Mouse (Mus musculus): Measurements from ENCODE around the gene Ap3m1. TPM values are rescaled to one million over a fixed set of nuclear protein-coding genes. Genes with fewer than 3 reads are reported as not detected.

Ap3m1 gene
- polyA plus RNA-seq, 1 experiment from 2014 or later, result 72.3 TPM

DNA sequence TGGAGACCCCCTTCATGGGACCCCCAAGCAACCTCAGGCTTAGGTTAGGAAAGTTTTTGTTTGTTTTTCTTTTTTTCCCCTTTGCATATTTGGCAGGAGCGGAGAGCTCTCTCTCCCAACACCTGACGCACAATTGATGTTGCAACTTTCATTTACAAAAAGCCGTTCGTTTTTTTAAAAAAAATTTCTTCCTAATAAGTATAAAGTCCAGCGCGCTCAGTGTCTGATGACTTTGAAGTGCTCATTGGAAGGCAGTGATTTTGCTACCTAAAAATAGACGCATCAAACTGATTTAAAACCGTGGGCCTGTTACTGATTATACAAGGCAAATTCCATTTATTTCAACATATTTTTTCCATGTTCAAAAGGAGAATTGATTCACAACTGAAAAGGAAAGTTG, 843 bp upstream of the Ap3m1 start:
- peaks cover 0 to 22% of the 10 kb centered on the region in 2 experiments; a peak in 2 of 4 replicates for H3K4me1 ChIP-seq (ENCODE audit: control insufficient read depth in 2 of 2, insufficient read depth in 2 of 2, low read length in 2 of 2)

DNA sequence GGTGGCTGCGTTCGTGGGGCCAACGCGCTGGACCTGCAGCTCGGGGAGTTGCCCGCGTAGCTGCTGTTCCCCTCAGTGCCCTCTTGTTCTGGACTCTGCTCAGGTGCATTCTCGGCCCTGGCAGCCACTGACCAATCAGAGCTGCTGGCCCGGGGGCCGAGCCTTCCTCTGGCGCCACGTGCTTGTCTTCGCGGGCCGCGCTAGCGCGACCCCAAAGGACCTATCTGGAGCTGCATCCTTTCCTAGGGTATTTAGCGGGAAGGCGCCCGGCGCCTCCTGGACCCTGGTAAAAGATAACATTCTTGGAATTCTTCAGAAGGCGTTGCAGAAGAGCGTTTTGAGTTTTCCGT, 448 bp upstream of the Ap3m1 start:
- H3K9ac ChIP-seq (ENCODE audit: low read length), result peak overlapping the region; percentile 88
- peak overlapping the region; percentile 76 for H3K4me2 ChIP-seq (ENCODE audit: low read length)
- peaks cover 6% of the 10 kb centered on the region; the same call in 1 of the 2 replicates for H3K9me3 ChIP-seq (ENCODE audit: control insufficient read depth, low read length)
- WGBS, result under 1% methylated on average over 25 of the region's 25 CpGs
- H3K27ac ChIP-seq (replicated peaks in 1 of 2; ENCODE audit: control insufficient read depth in 1 of 2, insufficient read depth in 1 of 2, low read depth in 2 of 2, low read length in 2 of 2), result peak overlapping the region; percentile 83 to 94
- peak overlapping the region; percentile 74 to 90 for H3K4me3 ChIP-seq (ENCODE audit: control insufficient read depth in 1 of 2, insufficient read depth in 1 of 2, low read depth in 1 of 2, low read length in 2 of 2)
- ATAC-seq (ENCODE audit: insufficient number of reproducible peaks, insufficient read depth, low FRiP score, low read depth), result peak; percentile 76
- peaks cover 0 to 24% of the 10 kb centered on the region in 2 experiments; a peak in 3 of 4 replicates for H3K4me1 ChIP-seq (ENCODE audit: control insufficient read depth in 2 of 2, insufficient read depth in 2 of 2, low read length in 2 of 2)
- no peaks in the 10 kb centered on the region for H3K27me3 ChIP-seq (ENCODE audit: control insufficient read depth, insufficient read depth, low read length)
- H3K36me3 ChIP-seq (ENCODE audit: control insufficient read depth, insufficient read depth, low read length), result peaks cover 7% of the 10 kb centered on the region; the same call in 1 of the 2 replicates

More for the DNA sequence above, 843 bp upstream of the Ap3m1 start:
- no peak for ATAC-seq (ENCODE audit: insufficient number of reproducible peaks, insufficient read depth, low FRiP score, low read depth)
- WGBS, result 1% methylated on average over 8 of the region's 8 CpGs
- peak overlapping the region; percentile 76 for H3K4me2 ChIP-seq (ENCODE audit: low read length)
- peak overlapping the region; percentile 74 to 90 for H3K4me3 ChIP-seq (ENCODE audit: control insufficient read depth in 1 of 2, insufficient read depth in 1 of 2, low read depth in 1 of 2, low read length in 2 of 2)
- peak overlapping the region; percentile 88 for H3K9ac ChIP-seq (ENCODE audit: low read length)
- H3K36me3 ChIP-seq (ENCODE audit: control insufficient read depth, insufficient read depth, low read length), result peaks cover 3% of the 10 kb centered on the region; the same call in 1 of the 2 replicates
- H3K27ac ChIP-seq (replicated peaks in 1 of 2; ENCODE audit: control insufficient read depth in 1 of 2, insufficient read depth in 1 of 2, low read depth in 2 of 2, low read length in 2 of 2), result peak overlapping the region; percentile 83 to 94; a peak in 3 of 4 replicates
- H3K9me3 ChIP-seq (ENCODE audit: control insufficient read depth, low read length), result peaks cover 6% of the 10 kb centered on the region; the same call in 1 of the 2 replicates
- no peaks in the 10 kb centered on the region for H3K27me3 ChIP-seq (ENCODE audit: control insufficient read depth, insufficient read depth, low read length)

DNA sequence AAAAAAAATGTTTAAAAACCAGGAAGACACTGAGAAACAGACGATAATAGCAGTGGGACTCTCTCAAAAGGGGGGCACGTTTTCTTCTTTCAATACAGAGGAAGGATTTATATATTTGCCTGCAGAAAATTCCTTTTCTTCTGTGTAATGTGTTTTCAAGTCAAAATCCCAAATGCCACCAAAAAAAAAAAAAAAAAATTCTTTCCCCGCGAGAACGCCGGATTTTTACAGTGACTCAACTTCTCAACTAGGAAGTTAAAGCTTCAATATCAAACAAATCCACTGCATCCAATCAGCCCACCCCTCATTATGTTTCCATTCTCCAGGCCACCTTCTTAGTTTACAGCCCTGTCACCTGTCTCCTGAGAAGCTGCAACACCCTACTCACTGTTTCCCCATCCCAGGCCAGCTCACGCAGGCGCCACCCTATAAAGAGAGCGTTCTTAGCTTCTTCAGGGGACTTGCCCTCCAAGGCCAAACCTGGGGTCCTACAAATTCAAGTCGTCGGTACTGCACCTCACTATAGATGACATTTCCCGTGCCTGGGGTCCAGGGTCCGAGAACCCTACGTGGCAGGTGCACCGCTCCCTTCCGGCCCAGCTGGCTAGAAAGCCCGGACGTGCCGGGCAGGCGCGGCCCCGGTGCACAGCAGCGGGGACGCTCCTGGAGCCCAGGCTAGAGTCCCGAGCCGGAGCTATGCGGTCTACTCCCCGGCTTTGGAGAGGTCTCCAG, 762 bp downstream of the Ap3m1 start:
- ATAC-seq (ENCODE audit: insufficient number of reproducible peaks, insufficient read depth, low FRiP score, low read depth), result no peak
- H3K4me3 ChIP-seq (ENCODE audit: control insufficient read depth in 1 of 2, insufficient read depth in 1 of 2, low read depth in 1 of 2, low read length in 2 of 2), result peak overlapping the region; percentile 74 to 90

DNA sequence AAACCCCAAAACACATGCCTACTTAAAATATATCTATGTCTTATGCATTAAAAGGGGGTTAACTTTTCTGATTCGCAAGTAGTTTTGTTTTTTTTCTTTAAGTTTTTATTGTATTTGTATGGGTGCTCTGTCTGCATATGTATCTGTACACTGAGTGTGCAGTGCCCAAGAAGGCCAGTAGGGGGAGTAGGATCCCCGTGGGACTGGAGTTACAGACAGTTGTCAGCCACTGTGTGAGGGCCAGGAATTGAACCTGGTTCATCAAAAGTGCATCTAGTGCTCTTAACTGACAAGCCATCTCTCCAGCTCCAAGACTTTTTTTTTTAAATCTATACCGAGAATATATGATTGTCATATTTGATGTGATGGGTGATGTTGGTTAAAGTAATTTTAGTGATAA, 1.6 kb downstream of the Ap3m1 start:
- Histone ChIP-seq H3K9ac (ENCODE audit: low read length) (no peak overlapping the region), H3K4me3 (ENCODE audit: control insufficient read depth in 1 of 2, insufficient read depth in 1 of 2, low read depth in 1 of 2, low read length in 2 of 2) (no peak overlapping the region), H3K4me2 (ENCODE audit: low read length) (peak overlapping the region; percentile 76; the same call in 1 of the 2 replicates), H3K27me3 (ENCODE audit: control insufficient read depth, insufficient read depth, low read length) (no peaks in the 10 kb centered on the region), H3K4me1 (ENCODE audit: control insufficient read depth in 2 of 2, insufficient read depth in 2 of 2, low read length in 2 of 2) (peaks cover 0 to 34% of the 10 kb centered on the region in 2 experiments; a peak in 3 of 4 replicates), H3K36me3 (ENCODE audit: control insufficient read depth, insufficient read depth, low read length) (peaks cover 11% of the 10 kb centered on the region; the same call in 1 of the 2 replicates), H3K27ac (replicated peaks in 1 of 2; ENCODE audit: control insufficient read depth in 1 of 2, insufficient read depth in 1 of 2, low read depth in 2 of 2, low read length in 2 of 2) (no peak overlapping the region), H3K9me3 (ENCODE audit: control insufficient read depth, low read length) (peaks cover 6% of the 10 kb centered on the region; the same call in 1 of the 2 replicates)
- 73% methylated on average over 3 of the region's 3 CpGs for WGBS
- no peak for ATAC-seq (ENCODE audit: insufficient number of reproducible peaks, insufficient read depth, low FRiP score, low read depth)

More for the DNA sequence above, 762 bp downstream of the Ap3m1 start:
- H3K36me3 ChIP-seq (ENCODE audit: control insufficient read depth, insufficient read depth, low read length), result peaks cover 7% of the 10 kb centered on the region; the same call in 1 of the 2 replicates
- peak overlapping the region; percentile 94 to 96 for H3K27ac ChIP-seq (replicated peaks in 1 of 2; ENCODE audit: control insufficient read depth in 1 of 2, insufficient read depth in 1 of 2, low read depth in 2 of 2, low read length in 2 of 2)
- peak overlapping the region; percentile 88 for H3K9ac ChIP-seq (ENCODE audit: low read length)
- peak overlapping the region; percentile 76 for H3K4me2 ChIP-seq (ENCODE audit: low read length)
- H3K27me3 ChIP-seq (ENCODE audit: control insufficient read depth, insufficient read depth, low read length), result no peaks in the 10 kb centered on the region
- H3K9me3 ChIP-seq (ENCODE audit: control insufficient read depth, low read length), result peaks cover 6% of the 10 kb centered on the region; the same call in 1 of the 2 replicates
- peaks cover 0 to 34% of the 10 kb centered on the region in 2 experiments; a peak in 3 of 4 replicates for H3K4me1 ChIP-seq (ENCODE audit: control insufficient read depth in 2 of 2, insufficient read depth in 2 of 2, low read length in 2 of 2)
- WGBS, result 6% methylated on average over 28 of the region's 28 CpGs

DNA sequence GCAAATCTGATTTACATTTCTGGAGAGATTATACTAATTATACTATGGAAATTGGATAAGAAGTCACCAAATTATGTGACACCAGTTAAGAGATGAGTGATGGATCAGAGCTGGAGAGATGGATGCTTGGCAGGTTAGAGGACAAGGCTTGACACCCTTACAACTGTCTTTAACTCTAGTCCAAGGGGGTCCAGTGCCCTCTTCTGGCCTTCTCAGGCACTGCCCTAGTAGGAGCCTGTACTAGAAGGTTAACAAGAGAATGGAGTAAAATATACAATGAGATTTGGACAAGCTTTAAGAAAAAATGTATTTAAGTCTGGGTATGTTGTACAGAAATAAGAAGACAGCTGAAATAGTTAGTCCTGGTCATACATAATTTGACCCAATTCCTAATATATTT, 3.4 kb downstream of the Ap3m1 start:
- Histone ChIP-seq H3K36me3 (ENCODE audit: control insufficient read depth, insufficient read depth, low read length) (peaks cover 19% of the 10 kb centered on the region), H3K4me1 (ENCODE audit: control insufficient read depth in 2 of 2, insufficient read depth in 2 of 2, low read length in 2 of 2) (peaks cover 0 to 32% of the 10 kb centered on the region in 2 experiments; a peak in 3 of 4 replicates), H3K4me2 (ENCODE audit: low read length) (no peak overlapping the region), H3K27ac (replicated peaks in 1 of 2; ENCODE audit: control insufficient read depth in 1 of 2, insufficient read depth in 1 of 2, low read depth in 2 of 2, low read length in 2 of 2) (no peak overlapping the region), H3K9me3 (ENCODE audit: control insufficient read depth, low read length) (peaks cover 6% of the 10 kb centered on the region; the same call in 1 of the 2 replicates), H3K4me3 (ENCODE audit: control insufficient read depth in 1 of 2, insufficient read depth in 1 of 2, low read depth in 1 of 2, low read length in 2 of 2) (no peak overlapping the region), H3K9ac (ENCODE audit: low read length) (no peak overlapping the region), H3K27me3 (ENCODE audit: control insufficient read depth, insufficient read depth, low read length) (no peaks in the 10 kb centered on the region)
- ATAC-seq (ENCODE audit: insufficient number of reproducible peaks, insufficient read depth, low FRiP score, low read depth), result no peak

DNA sequence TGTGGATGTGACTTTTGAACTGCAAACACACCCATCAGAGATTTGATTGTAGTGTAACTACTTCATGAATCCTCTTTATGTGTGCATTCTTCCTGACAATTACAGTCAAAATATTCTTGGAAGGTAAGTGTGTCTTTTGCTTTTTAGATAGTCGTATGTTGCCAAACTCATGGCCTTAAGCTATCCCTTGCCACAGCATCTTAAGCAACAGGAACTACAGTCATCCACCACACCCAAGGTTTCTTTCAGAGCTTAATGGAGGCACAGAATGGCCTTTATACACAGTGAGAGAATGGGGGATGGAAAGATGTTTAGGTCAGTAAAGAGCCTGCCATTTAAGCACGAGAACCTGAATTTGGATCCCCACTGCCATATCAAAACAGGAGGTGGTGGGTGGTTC, 4.5 kb downstream of the Ap3m1 start:
- peak overlapping the region in 1 of 2 experiments; percentile 12; a peak in 1 of 4 replicates for H3K27ac ChIP-seq (replicated peaks in 1 of 2; ENCODE audit: control insufficient read depth in 1 of 2, insufficient read depth in 1 of 2, low read depth in 2 of 2, low read length in 2 of 2)
- peaks cover 27% of the 10 kb centered on the region for H3K36me3 ChIP-seq (ENCODE audit: control insufficient read depth, insufficient read depth, low read length)
- no peak overlapping the region for H3K4me3 ChIP-seq (ENCODE audit: control insufficient read depth in 1 of 2, insufficient read depth in 1 of 2, low read depth in 1 of 2, low read length in 2 of 2)
- no peak overlapping the region for H3K4me2 ChIP-seq (ENCODE audit: low read length)
- no peaks in the 10 kb centered on the region for H3K27me3 ChIP-seq (ENCODE audit: control insufficient read depth, insufficient read depth, low read length)
- H3K9me3 ChIP-seq (ENCODE audit: control insufficient read depth, low read length), result peaks cover 6% of the 10 kb centered on the region; the same call in 1 of the 2 replicates
- H3K4me1 ChIP-seq (ENCODE audit: control insufficient read depth in 2 of 2, insufficient read depth in 2 of 2, low read length in 2 of 2), result peaks cover 0 to 26% of the 10 kb centered on the region in 2 experiments; a peak in 3 of 4 replicates
- H3K9ac ChIP-seq (ENCODE audit: low read length), result no peak overlapping the region
- 70% methylated on average over 2 of the region's 2 CpGs for WGBS
- no peak for ATAC-seq (ENCODE audit: insufficient number of reproducible peaks, insufficient read depth, low FRiP score, low read depth)

DNA sequence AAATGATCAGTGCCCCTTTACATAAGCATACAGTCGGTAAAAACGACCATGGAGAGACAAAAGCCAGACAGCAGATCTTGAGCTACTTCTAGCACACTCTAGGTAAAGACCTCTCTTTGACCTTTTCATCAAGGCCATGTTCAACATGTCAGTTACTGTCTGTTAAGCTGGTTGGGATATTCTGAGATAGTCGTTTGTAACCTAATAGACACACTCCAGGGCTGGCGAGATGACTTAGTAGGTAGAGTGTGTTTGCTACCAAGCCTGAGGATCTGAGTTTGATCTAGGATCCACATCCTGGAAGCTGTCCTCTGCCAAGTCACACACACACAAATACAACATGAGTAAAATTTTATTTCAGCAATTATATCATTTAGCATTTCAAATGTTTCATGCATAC, 12.7 kb downstream of the Ap3m1 start:
- H3K27ac ChIP-seq (replicated peaks in 1 of 2; ENCODE audit: control insufficient read depth in 1 of 2, insufficient read depth in 1 of 2, low read depth in 2 of 2, low read length in 2 of 2), result peak overlapping the region; percentile 5 to 44; a peak in 2 of 4 replicates
- 45% methylated on average over 4 of the region's 4 CpGs for WGBS
- no peak overlapping the region for H3K9ac ChIP-seq (ENCODE audit: low read length)
- H3K4me3 ChIP-seq (ENCODE audit: control insufficient read depth in 1 of 2, insufficient read depth in 1 of 2, low read depth in 1 of 2, low read length in 2 of 2), result no peak overlapping the region
- no peaks in the 10 kb centered on the region for H3K27me3 ChIP-seq (ENCODE audit: control insufficient read depth, insufficient read depth, low read length)
- H3K4me2 ChIP-seq (ENCODE audit: low read length), result no peak overlapping the region
- no peak for ATAC-seq (ENCODE audit: insufficient number of reproducible peaks, insufficient read depth, low FRiP score, low read depth)
- peaks cover 80% of the 10 kb centered on the region for H3K36me3 ChIP-seq (ENCODE audit: control insufficient read depth, insufficient read depth, low read length)
- H3K9me3 ChIP-seq (ENCODE audit: control insufficient read depth, low read length), result no peaks in the 10 kb centered on the region
- peaks cover 0 to 6% of the 10 kb centered on the region in 2 experiments; a peak in 3 of 4 replicates for H3K4me1 ChIP-seq (ENCODE audit: control insufficient read depth in 2 of 2, insufficient read depth in 2 of 2, low read length in 2 of 2)
